8 mouse cellular contexts compared by ENCODE assay signal in the genomic region with DNA sequence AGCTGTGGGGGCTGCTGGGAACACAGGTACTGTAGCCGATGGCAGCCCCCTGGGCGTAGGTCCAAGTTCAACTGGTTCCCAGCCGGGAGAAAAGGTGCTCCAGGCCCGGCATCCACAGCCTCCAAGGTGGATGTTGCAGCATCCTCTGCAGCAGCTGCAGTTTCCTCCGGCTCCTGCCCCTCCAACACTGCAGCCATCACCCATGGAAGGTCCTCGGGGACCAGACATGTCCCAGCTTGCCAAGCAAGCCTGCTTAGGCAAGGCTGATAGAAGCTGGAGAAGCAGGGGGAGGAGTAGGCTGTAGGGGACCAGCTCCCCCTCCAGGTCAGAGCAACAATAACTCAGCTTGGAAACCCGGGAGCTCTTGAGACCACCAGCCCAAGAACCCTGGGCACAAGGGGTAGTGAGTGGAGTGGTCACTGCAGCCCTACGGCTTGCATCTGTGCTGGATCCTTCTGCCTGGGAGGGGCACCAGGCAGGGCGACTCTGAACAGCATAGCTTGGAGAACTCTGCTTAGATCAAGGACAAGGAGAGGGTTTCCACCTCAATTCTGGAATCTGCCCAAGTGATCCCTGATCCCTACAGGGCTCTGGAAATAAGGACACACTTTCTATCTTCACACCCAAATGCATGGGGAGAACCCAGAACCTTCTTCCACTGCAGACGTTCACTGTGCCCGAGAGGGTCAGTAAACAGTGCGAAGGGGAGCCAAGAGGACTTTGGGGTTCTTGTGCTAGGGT. TPM values are rescaled to one million over a fixed set of nuclear protein-coding genes. Genes with fewer than 3 reads are reported as not detected.
DNase-seq lines count a peak whose midpoint lies in the region; ATAC-seq lines count a peak whose summit lies in the region.

No protein-coding gene starts in this region.

- DNase-seq in CD4-positive, CD25-positive, alpha-beta regulatory T cell, adult 2 months (ENCODE audit: low read depth, low spot score), result peak; percentile 38
- peak; percentile 44 to 73 for DNase-seq in spleen, postnatal 4 days (ENCODE audit: low spot score in 2 of 2)
- no peak for DNase-seq in spleen, postnatal 14 days (ENCODE audit: low spot score in 2 of 2)
- no peak for DNase-seq in gastrocnemius, adult 8-10 months (ENCODE audit: low spot score in 2 of 2)

- no peaks in the 10 kb centered on the region; the same call in 1 of the 2 replicates for H3K36me3 ChIP-seq in forebrain, embryonic 16.5 days (ENCODE audit: control insufficient read depth, insufficient read depth)
- H3K36me3 ChIP-seq in limb, embryonic 12.5 days, result peaks cover 39% of the 10 kb centered on the region
- H3K36me3 ChIP-seq in neural tube, embryonic 14.5 days (ENCODE audit: control insufficient read depth, insufficient read depth, low read length), result no peaks in the 10 kb centered on the region

- no peak overlapping the region for H3K27ac ChIP-seq in forebrain, embryonic 16.5 days (ENCODE audit: low read length)
- peak overlapping the region; percentile 78 for H3K27ac ChIP-seq in limb, embryonic 12.5 days
- H3K27ac ChIP-seq in neural tube, embryonic 14.5 days (ENCODE audit: low read depth, low read length), result no peak overlapping the region

- ATAC-seq in CD4-positive, CD25-positive, alpha-beta regulatory T cell, adult 4 months, result no peak
- ATAC-seq in forebrain, embryonic 16.5 days, result no peak
- ATAC-seq in limb, embryonic 12.5 days (ENCODE audit: insufficient number of reproducible peaks, insufficient read depth, low FRiP score, low TSS enrichment, low read depth), result peak; percentile 0; the same call in 1 of the 2 replicates
- no peak for ATAC-seq in neural tube, embryonic 14.5 days (ENCODE audit: low read depth)

- H3K9me3 ChIP-seq in forebrain, embryonic 16.5 days (ENCODE audit: control insufficient read depth, low read length), result no peaks in the 10 kb centered on the region
- H3K9me3 ChIP-seq in limb, embryonic 12.5 days, result no peaks in the 10 kb centered on the region
- no peaks in the 10 kb centered on the region for H3K9me3 ChIP-seq in neural tube, embryonic 14.5 days (ENCODE audit: control insufficient read depth, low read length)

- H3K4me3 ChIP-seq in forebrain, embryonic 16.5 days (replicated peaks; ENCODE audit: low read length), result peak overlapping the region; percentile 41
- H3K4me3 ChIP-seq in limb, embryonic 12.5 days (replicated peaks), result peak overlapping the region; percentile 48
- H3K4me3 ChIP-seq in neural tube, embryonic 14.5 days (ENCODE audit: low read depth, low read length), result peak overlapping the region; percentile 15

- WGBS in forebrain, embryonic 16.5 days, result 17% methylated on average over 12 of the region's 12 CpGs
- WGBS in limb, embryonic 12.5 days, result 25% methylated on average over 12 of the region's 12 CpGs
- WGBS in neural tube, embryonic 14.5 days, result 31% methylated on average over 12 of the region's 12 CpGs

- peak overlapping the region; percentile 62 for H3K4me2 ChIP-seq in forebrain, embryonic 16.5 days (ENCODE audit: low read length)
- peak overlapping the region; percentile 88 for H3K4me2 ChIP-seq in limb, embryonic 12.5 days
- H3K4me2 ChIP-seq in neural tube, embryonic 14.5 days (ENCODE audit: low read depth, low read length), result peak overlapping the region; percentile 51

- peaks cover 21% of the 10 kb centered on the region for H3K4me1 ChIP-seq in forebrain, embryonic 16.5 days (replicated peaks; ENCODE audit: control insufficient read depth, insufficient read depth, low read length)
- peaks cover 34% of the 10 kb centered on the region for H3K4me1 ChIP-seq in limb, embryonic 12.5 days (replicated peaks)
- peaks cover 11% of the 10 kb centered on the region; the same call in 1 of the 2 replicates for H3K4me1 ChIP-seq in neural tube, embryonic 14.5 days (ENCODE audit: control insufficient read depth, insufficient read depth, low read length)

- H3K27me3 ChIP-seq in forebrain, embryonic 16.5 days (replicated peaks; ENCODE audit: control insufficient read depth, insufficient read depth, low read length), result no peaks in the 10 kb centered on the region
- H3K27me3 ChIP-seq in limb, embryonic 12.5 days, result no peaks in the 10 kb centered on the region
- no peaks in the 10 kb centered on the region for H3K27me3 ChIP-seq in neural tube, embryonic 14.5 days (ENCODE audit: control insufficient read depth, insufficient read depth, low read length)

- peak overlapping the region; percentile 44 for H3K9ac ChIP-seq in forebrain, embryonic 16.5 days (replicated peaks; ENCODE audit: low read depth, low read length)
- peak overlapping the region; percentile 68 for H3K9ac ChIP-seq in limb, embryonic 12.5 days (replicated peaks)
- H3K9ac ChIP-seq in neural tube, embryonic 14.5 days (replicated peaks; ENCODE audit: low read depth, low read length), result peak overlapping the region; percentile 0; the same call in 1 of the 2 replicates

RNA-seq across cellular contexts. Expression of a gene that starts 0.6 kb away (rescaled TPM):
- polyA plus RNA-seq in CD4-positive, CD25-positive, alpha-beta regulatory T cell, adult 4 months (2017; shearing (Covaris generic)), result 10 to 100 TPM in 1 of 2 experiments, 1 to 10 TPM in 1; 7.1 to 22.1 TPM
- 7.9 and 9.9 TPM in 2 replicates for polyA plus RNA-seq in forebrain, embryonic 16.5 days (2015; fragmentation: Nextera tagmentation; extraction: Ambion mirVana)
- polyA plus RNA-seq in limb, embryonic 12.5 days (2016; fragmentation: Nextera tagmentation; extraction: Ambion mirVana), result 16.4 and 19.2 TPM in 2 replicates
- polyA plus RNA-seq in neural tube, embryonic 14.5 days (2014; fragmentation: Nextera tagmentation; extraction: Ambion mirVana), result 2.0 and 2.5 TPM in 2 replicates
- total RNA-seq in gastrocnemius, adult 8-10 months (2022), result under 1 TPM; 0.07 to 0.51 (median 0.19) TPM

RNA-seq across cellular contexts. Expression of a gene that starts 3.9 kb away (rescaled TPM):
- 1,000 to 10,000 TPM; 2,718 to 3,399 TPM for polyA plus RNA-seq in CD4-positive, CD25-positive, alpha-beta regulatory T cell, adult 4 months (2017; shearing (Covaris generic))
- polyA plus RNA-seq in forebrain, embryonic 16.5 days (2015; fragmentation: Nextera tagmentation; extraction: Ambion mirVana), result 684 and 749 TPM in 2 replicates
- polyA plus RNA-seq in limb, embryonic 12.5 days (2016; fragmentation: Nextera tagmentation; extraction: Ambion mirVana), result 1,204 and 1,293 TPM in 2 replicates
- polyA plus RNA-seq in neural tube, embryonic 14.5 days (2014; fragmentation: Nextera tagmentation; extraction: Ambion mirVana), result 654 and 691 TPM in 2 replicates
- total RNA-seq in gastrocnemius, adult 8-10 months (2022), result 100 to 1,000 TPM; 719 to 844 (median 773) TPM

RNA-seq across cellular contexts. Expression of a gene that starts 5.6 kb away (rescaled TPM):
- 10 to 100 TPM; 41.4 to 60.0 TPM for polyA plus RNA-seq in CD4-positive, CD25-positive, alpha-beta regulatory T cell, adult 4 months (2017; shearing (Covaris generic))
- polyA plus RNA-seq in forebrain, embryonic 16.5 days (2015; fragmentation: Nextera tagmentation; extraction: Ambion mirVana), result 88.4 and 111 TPM in 2 replicates
- polyA plus RNA-seq in limb, embryonic 12.5 days (2016; fragmentation: Nextera tagmentation; extraction: Ambion mirVana), result 33.1 and 38.3 TPM in 2 replicates
- polyA plus RNA-seq in neural tube, embryonic 14.5 days (2014; fragmentation: Nextera tagmentation; extraction: Ambion mirVana), result 66.9 and 80.4 TPM in 2 replicates
- 10 to 100 TPM; 14.5 to 19.5 (median 14.7) TPM for total RNA-seq in gastrocnemius, adult 8-10 months (2022)

RNA-seq across cellular contexts. Expression of a gene that starts 11.7 kb away (rescaled TPM):
- polyA plus RNA-seq in CD4-positive, CD25-positive, alpha-beta regulatory T cell, adult 4 months (2017; shearing (Covaris generic)), result 10 to 100 TPM; 66.1 to 92.2 TPM
- polyA plus RNA-seq in forebrain, embryonic 16.5 days (2015; fragmentation: Nextera tagmentation; extraction: Ambion mirVana), result 20.5 and 23.2 TPM in 2 replicates
- 13.7 and 14.9 TPM in 2 replicates for polyA plus RNA-seq in limb, embryonic 12.5 days (2016; fragmentation: Nextera tagmentation; extraction: Ambion mirVana)
- polyA plus RNA-seq in neural tube, embryonic 14.5 days (2014; fragmentation: Nextera tagmentation; extraction: Ambion mirVana), result 14.0 and 14.7 TPM in 2 replicates
- total RNA-seq in gastrocnemius, adult 8-10 months (2022), result 100 to 1,000 TPM; 250 to 384 (median 284) TPM

RNA-seq across cellular contexts. Expression of a gene that starts 14.0 kb away (rescaled TPM):
- polyA plus RNA-seq in CD4-positive, CD25-positive, alpha-beta regulatory T cell, adult 4 months (2017; shearing (Covaris generic)), result not detected
- 52.4 and 70.3 TPM in 2 replicates for polyA plus RNA-seq in forebrain, embryonic 16.5 days (2015; fragmentation: Nextera tagmentation; extraction: Ambion mirVana)
- 5.6 and 6.3 TPM in 2 replicates for polyA plus RNA-seq in limb, embryonic 12.5 days (2016; fragmentation: Nextera tagmentation; extraction: Ambion mirVana)
- 51.6 and 70.7 TPM in 2 replicates for polyA plus RNA-seq in neural tube, embryonic 14.5 days (2014; fragmentation: Nextera tagmentation; extraction: Ambion mirVana)
- under 1 TPM in 2 of 4 experiments, not detected in 2; 0.16 to 0.48 TPM for total RNA-seq in gastrocnemius, adult 8-10 months (2022)

Comparison
In these comparisons a context has a peak if more than half of its experiments do, and no peak if none do; other contexts are left out.
1. DNase-seq: peak in CD4-positive, CD25-positive, alpha-beta regulatory T cell, adult 2 months (single experiment) and spleen, postnatal 4 days (2 of 2); none in spleen, postnatal 14 days (0 of 2) and gastrocnemius, adult 8-10 months (0 of 2).
2. H3K9ac ChIP-seq: peak in every context shown above with its lines; median percentile 68 in limb, embryonic 12.5 days; 44 in forebrain, embryonic 16.5 days; 0 in neural tube, embryonic 14.5 days.
3. Peak in every context shown above with its lines, with median percentiles within 50 percentile points of each other: H3K4me2 ChIP-seq and H3K4me3 ChIP-seq.